Mouse (Mus musculus): Measurements from ENCODE around the gene Mdm4.

Mdm4 gene

GRCm38 (mm10) chr1:132909951-132910350, 120.4 kb downstream of the Mdm4 start:
- in situ Hi-C loops (cut with MboI, MseI): no loop called here
